Mouse (Mus musculus) heart, embryonic 10.5 days (tissue): Measurements from ENCODE around the gene Neurog1. TPM values are rescaled to one million over a fixed set of nuclear protein-coding genes. Genes with fewer than 3 reads are reported as not detected.

ENCODE experiments used
- DNase-seq: peaks from one replicate; pipeline ENCODE4 v3.0.0-alpha.2; 2017; ENCODE audit warnings: low spot score
- H3K27ac ChIP-seq: fragments of 300-500 bp; sonication (generic); 2 replicates; pipeline ENCODE4 v1.5.1; 2016; ENCODE audit warnings: mild to moderate bottlenecking
- H3K27me3 ChIP-seq: fragments of 300-500 bp; sonication (generic); 2 replicates; pipeline ENCODE4 v1.6.1; 2016; ENCODE audit warnings: mild to moderate bottlenecking; ENCODE audit not compliant: poor library complexity, insufficient read depth, severe bottlenecking
- H3K36me3 ChIP-seq: fragments of 300-500 bp; sonication (generic); 2 replicates; pipeline ENCODE4 v1.6.1; 2016; ENCODE audit warnings: mild to moderate bottlenecking, moderate library complexity
- H3K4me1 ChIP-seq: fragments of 300-500 bp; sonication (generic); 2 replicates; pipeline ENCODE4 v1.6.1; 2016; ENCODE audit warnings: mild to moderate bottlenecking
- H3K4me3 ChIP-seq: fragments of 300-500 bp; sonication (generic); 2 replicates; pipeline ENCODE4 v1.5.1; 2016; ENCODE audit warnings: mild to moderate bottlenecking, moderate library complexity
- H3K9me3 ChIP-seq: fragments of 300-500 bp; sonication (generic); 2 replicates; pipeline ENCODE4 v1.6.1; 2016; ENCODE audit warnings: mild to moderate bottlenecking, moderate library complexity
- WGBS: fragments of 180-500 bp; shearing (Covaris S2); methylation state at CpG from one replicate; pipeline ENCODE4 v1.1.7; 2016; 5-methylcytosine and 5-hydroxymethylcytosine counted together
- polyA plus RNA-seq: library from polyadenylated mRNA; unstranded; fragments of >200 nt; fragmentation: Nextera tagmentation; extraction: Ambion mirVana; gene quantifications from 2 replicates; pipeline ENCODE4 v1.2.1, GENCODE M21; 2016

Gene Neurog1
- polyA plus RNA-seq, 1 experiment from 2014 or later = 0.20 TPM

- H3K27me3 ChIP-seq = peaks cover 28% of the 10 kb centered on the region; the same call in 1 of the 2 replicates
Observed at GRCm38 (mm10) chr13:56275171-56275570, 23.2 kb upstream of the Neurog1 start.

GRCm38 (mm10) chr13:56270124-56270523, 18.2 kb upstream of the Neurog1 start:
- H3K9me3 ChIP-seq = peaks cover 8% of the 10 kb centered on the region
- no peak for DNase-seq
- H3K4me3 ChIP-seq = no peak overlapping the region
- 80% methylated on average over 13 of the region's 13 CpGs for WGBS
- no peaks in the 10 kb centered on the region for H3K36me3 ChIP-seq
- H3K27me3 ChIP-seq = peaks cover 33% of the 10 kb centered on the region
- H3K4me1 ChIP-seq = no peaks in the 10 kb centered on the region
- H3K27ac ChIP-seq = no peak overlapping the region

More at GRCm38 (mm10) chr13:56275171-56275570, 23.2 kb upstream of the Neurog1 start:
- 61% methylated on average over 2 of the region's 2 CpGs for WGBS
- no peaks in the 10 kb centered on the region for H3K4me1 ChIP-seq
- no peaks in the 10 kb centered on the region for H3K36me3 ChIP-seq
- H3K27ac ChIP-seq = no peak overlapping the region
- H3K4me3 ChIP-seq = no peak overlapping the region
- DNase-seq = no peak
- peaks cover 8% of the 10 kb centered on the region for H3K9me3 ChIP-seq

- peaks cover 8% of the 10 kb centered on the region for H3K9me3 ChIP-seq
- H3K4me1 ChIP-seq = no peaks in the 10 kb centered on the region
- no peaks in the 10 kb centered on the region for H3K36me3 ChIP-seq
- H3K4me3 ChIP-seq = no peak overlapping the region
- WGBS = 76% methylated on average over 4 of the region's 4 CpGs
- H3K27ac ChIP-seq = no peak overlapping the region
- DNase-seq = no peak
- peaks cover 47% of the 10 kb centered on the region for H3K27me3 ChIP-seq
Observed at GRCm38 (mm10) chr13:56267396-56267795, 15.4 kb upstream of the Neurog1 start.

- no peaks in the 10 kb centered on the region for H3K4me1 ChIP-seq
- peaks cover 57% of the 10 kb centered on the region for H3K27me3 ChIP-seq
- no peak overlapping the region for H3K4me3 ChIP-seq
- no peak for DNase-seq
- no peaks in the 10 kb centered on the region for H3K36me3 ChIP-seq
- 36% methylated on average over 8 of the region's 8 CpGs for WGBS
- no peak overlapping the region for H3K27ac ChIP-seq
- H3K9me3 ChIP-seq = peaks cover 6% of the 10 kb centered on the region
Observed at GRCm38 (mm10) chr13:56266435-56266834, 14.5 kb upstream of the Neurog1 start.

GRCm38 (mm10) chr13:56265661-56266060, 13.7 kb upstream of the Neurog1 start:
- no peak for DNase-seq
- H3K4me3 ChIP-seq = no peak overlapping the region
- H3K36me3 ChIP-seq = no peaks in the 10 kb centered on the region
- H3K27ac ChIP-seq = no peak overlapping the region
- WGBS = 59% methylated on average over 5 of the region's 5 CpGs
- H3K4me1 ChIP-seq = no peaks in the 10 kb centered on the region
- no peaks in the 10 kb centered on the region for H3K9me3 ChIP-seq
- H3K27me3 ChIP-seq = peaks cover 65% of the 10 kb centered on the region

GRCm38 (mm10) chr13:56262269-56262668, 10.3 kb upstream of the Neurog1 start:
- Histone ChIP-seq H3K27ac (no peak overlapping the region), H3K9me3 (no peaks in the 10 kb centered on the region), H3K36me3 (no peaks in the 10 kb centered on the region), H3K4me1 (peaks cover 9% of the 10 kb centered on the region), H3K4me3 (no peak overlapping the region), H3K27me3 (peaks cover 90% of the 10 kb centered on the region)
- 49% methylated on average over 4 of the region's 4 CpGs for WGBS
- no peak for DNase-seq

- Histone ChIP-seq H3K27me3 (peaks cover 98% of the 10 kb centered on the region), H3K4me1 (peaks cover 9% of the 10 kb centered on the region), H3K36me3 (no peaks in the 10 kb centered on the region), H3K4me3 (no peak overlapping the region), H3K27ac (no peak overlapping the region), H3K9me3 (no peaks in the 10 kb centered on the region)
- 5% methylated on average over 17 of the region's 17 CpGs for whole genome bisulfite sequencing
- no peak for DNase-seq
Observed at GRCm38 (mm10) chr13:56260344-56260780, 8.4 kb upstream of the Neurog1 start.

GRCm38 (mm10) chr13:56259926-56260250, 7.9 kb upstream of the Neurog1 start:
- H3K4me3 ChIP-seq = no peak overlapping the region
- 3% methylated on average over 5 of the region's 5 CpGs for WGBS

GRCm38 (mm10) chr13:56259021-56259925, 7.3 kb upstream of the Neurog1 start:
- Histone ChIP-seq H3K9me3 (no peaks in the 10 kb centered on the region), H3K27me3 (peaks cover 99% of the 10 kb centered on the region), H3K4me3 (peak overlapping the region; percentile 48), H3K27ac (no peak overlapping the region), H3K36me3 (no peaks in the 10 kb centered on the region), H3K4me1 (peaks cover 9% of the 10 kb centered on the region)
- no peak for DNase-seq
- under 1% methylated on average over 55 of the region's 55 CpGs for WGBS

More at GRCm38 (mm10) chr13:56259926-56260250, 7.9 kb upstream of the Neurog1 start:
- Histone ChIP-seq H3K27ac (no peak overlapping the region), H3K27me3 (peaks cover 98% of the 10 kb centered on the region), H3K4me1 (peaks cover 9% of the 10 kb centered on the region), H3K36me3 (no peaks in the 10 kb centered on the region), H3K9me3 (no peaks in the 10 kb centered on the region)
- no peak for DNase-seq

- Histone ChIP-seq H3K4me1 (peaks cover 9% of the 10 kb centered on the region), H3K27ac (no peak overlapping the region), H3K9me3 (no peaks in the 10 kb centered on the region), H3K36me3 (no peaks in the 10 kb centered on the region), H3K4me3 (peak overlapping the region; percentile 48), H3K27me3 (peaks cover 99% of the 10 kb centered on the region)
- under 1% methylated on average over 52 of the region's 52 CpGs for WGBS
- DNase-seq = no peak
Observed at GRCm38 (mm10) chr13:56258196-56259020, 6.4 kb upstream of the Neurog1 start.

GRCm38 (mm10) chr13:56257469-56258153, 5.6 kb upstream of the Neurog1 start:
- peaks cover 99% of the 10 kb centered on the region for H3K27me3 ChIP-seq
- no peak overlapping the region for H3K27ac ChIP-seq
- 10% methylated on average over 12 of the region's 12 CpGs for WGBS
- peaks cover 9% of the 10 kb centered on the region for H3K4me1 ChIP-seq
- no peak overlapping the region for H3K4me3 ChIP-seq
- no peak for DNase-seq
- no peaks in the 10 kb centered on the region for H3K9me3 ChIP-seq
- H3K36me3 ChIP-seq = no peaks in the 10 kb centered on the region

- Histone ChIP-seq H3K36me3 (no peaks in the 10 kb centered on the region), H3K4me1 (peaks cover 16% of the 10 kb centered on the region), H3K4me3 (no peak overlapping the region), H3K27ac (no peak overlapping the region), H3K27me3 (peaks cover 99% of the 10 kb centered on the region), H3K9me3 (no peaks in the 10 kb centered on the region)
- DNase-seq = no peak
- 14% methylated on average over 14 of the region's 14 CpGs for WGBS
Observed at GRCm38 (mm10) chr13:56256716-56257299, 4.8 kb upstream of the Neurog1 start.
